Mouse (Mus musculus): Measurements from ENCODE around the gene Psg27. TPM values are rescaled to one million over a fixed set of nuclear protein-coding genes. Genes with fewer than 3 reads are reported as not detected.
A peak's percentile ranks its signal among the peaks of the same experiment; 100 is the strongest.
"Not testable (repeated sequence)": the region's sequence is repeated elsewhere in the genome, so short reads cannot be mapped to it uniquely, and the experiment has no call there.

Gene Psg27
- total RNA-seq (2021) = not detected

GRCm38 (mm10) chr7:18567205-18567604, at the start of gene Psg27:
TSS of gene Psg27 (minus strand) at chr7:18567305.
- no peak for DNase-seq

- DNase-seq = not testable (repeated sequence)
These were observed 49.3 kb upstream of the Psg27 start, which contains the start of gene Psg23 for GRCm38 (mm10) chr7:18616401-18616800. TSS of gene Psg23 (minus strand) at chr7:18616501.

- DNase-seq = no peak
These were observed 7.3 kb downstream of the Psg27 start for GRCm38 (mm10) chr7:18559850-18560249.

- not testable (repeated sequence) for DNase-seq
These were observed 11.4 kb downstream of the Psg27 start for GRCm38 (mm10) chr7:18555751-18556150.

- DNase-seq = no peak
These were observed 33.7 kb downstream of the Psg27 start for GRCm38 (mm10) chr7:18533420-18533819.

- no peak for DNase-seq
These were observed 34.9 kb downstream of the Psg27 start, which contains the start of gene Psg25 for GRCm38 (mm10) chr7:18532169-18532568. TSS of gene Psg25 (minus strand) at chr7:18532269.

GRCm38 (mm10) chr7:18524668-18525067, 42.4 kb downstream of the Psg27 start:
- DNase-seq = no peak

- DNase-seq = not testable (repeated sequence)
These were observed 54.3 kb downstream of the Psg27 start for GRCm38 (mm10) chr7:18512848-18513247.

GRCm38 (mm10) chr7:18512417-18512816, 54.7 kb downstream of the Psg27 start:
- DNase-seq = not testable (repeated sequence)

GRCm38 (mm10) chr7:18511479-18511878, 55.6 kb downstream of the Psg27 start:
- peak; percentile 24 for DNase-seq

Other genes starting within 250 kb of the Psg27 start
- gene Psg18, start 212.3 kb downstream of the Psg27 start, total RNA-seq (2021) = not detected
- not detected for gene Psg28, start 135.3 kb downstream of the Psg27 start, total RNA-seq (2021)
- gene Psg26, start 83.1 kb downstream of the Psg27 start, total RNA-seq (2021) = not detected
- not detected for gene Psg25, start 35.0 kb downstream of the Psg27 start, total RNA-seq (2021)
- gene Psg23, start 49.2 kb upstream of the Psg27 start, total RNA-seq (2021) = not detected
- gene Psg21, start 89.4 kb upstream of the Psg27 start, total RNA-seq (2021) = not detected
- gene Psg20, start 118.9 kb upstream of the Psg27 start, total RNA-seq (2021) = not detected
- gene Psg22, start 150.8 kb upstream of the Psg27 start, total RNA-seq (2021) = not detected
- gene Psg19, start 231.2 kb upstream of the Psg27 start, total RNA-seq (2021) = not detected